Mouse (Mus musculus): ENCODE data around the gene Pknox2.

Pknox2 gene

DNA sequence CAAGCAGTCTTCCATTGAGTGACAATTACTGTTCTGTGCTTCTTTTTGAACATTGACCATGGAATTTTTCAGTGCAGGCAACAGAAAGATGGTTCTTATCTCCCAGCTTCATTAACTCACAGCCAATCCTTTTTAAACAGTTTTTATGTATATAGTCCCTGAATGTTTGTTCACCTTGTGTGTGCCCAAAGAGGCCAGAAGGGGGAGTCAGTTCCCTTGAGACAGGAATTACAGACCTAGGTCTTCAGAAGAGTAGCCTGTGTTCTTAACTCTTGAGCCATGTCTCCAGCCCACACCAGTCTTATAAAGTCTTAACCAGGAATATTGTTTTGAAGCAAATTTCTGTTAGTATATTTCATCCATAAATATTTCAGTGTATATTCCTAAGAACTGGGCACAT lies 270.4 kb downstream of the Pknox2 start:
- no peak for DNase-seq (ENCODE audit: low read depth)

DNA sequence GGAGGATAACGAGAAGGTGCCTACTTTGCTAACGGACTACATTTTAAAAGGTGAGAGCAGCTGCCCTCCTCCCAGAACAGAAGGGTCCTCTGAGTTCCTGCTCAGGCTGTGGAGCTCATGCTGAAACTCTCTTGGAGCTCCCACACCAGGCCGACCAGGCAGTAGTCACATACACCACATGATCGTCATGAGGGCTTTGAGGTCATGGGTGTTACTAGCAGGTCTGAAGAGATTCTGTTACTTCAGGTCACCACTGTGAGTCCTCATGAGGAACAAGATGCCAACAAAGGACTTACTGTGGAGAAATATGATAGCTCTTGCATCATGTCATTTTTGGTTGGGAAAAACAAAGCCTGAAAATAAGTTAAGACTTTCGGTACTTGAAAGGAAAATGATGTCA lies 270.9 kb downstream of the Pknox2 start:
- no peak for DNase-seq (ENCODE audit: low read depth)

DNA sequence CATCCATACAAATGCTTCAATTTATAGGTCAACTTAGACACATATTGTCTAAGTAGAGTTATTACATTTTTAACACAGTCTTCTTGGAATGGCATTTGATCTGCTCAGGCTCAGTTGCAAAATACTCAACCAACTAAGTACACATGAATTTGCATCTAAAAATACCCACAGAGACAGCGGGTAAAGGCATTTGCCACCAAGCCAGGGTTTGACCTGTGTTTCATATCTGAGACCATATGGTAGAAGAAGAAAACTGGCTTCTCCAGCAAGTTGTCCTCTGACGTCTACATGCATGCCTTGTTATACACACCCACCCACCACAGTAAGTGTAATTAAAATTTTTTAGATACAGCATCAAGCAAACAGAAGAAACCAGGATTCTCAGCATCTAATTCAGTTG lies 273.4 kb downstream of the Pknox2 start:
- no peak for DNase-seq (ENCODE audit: low read depth)

DNA sequence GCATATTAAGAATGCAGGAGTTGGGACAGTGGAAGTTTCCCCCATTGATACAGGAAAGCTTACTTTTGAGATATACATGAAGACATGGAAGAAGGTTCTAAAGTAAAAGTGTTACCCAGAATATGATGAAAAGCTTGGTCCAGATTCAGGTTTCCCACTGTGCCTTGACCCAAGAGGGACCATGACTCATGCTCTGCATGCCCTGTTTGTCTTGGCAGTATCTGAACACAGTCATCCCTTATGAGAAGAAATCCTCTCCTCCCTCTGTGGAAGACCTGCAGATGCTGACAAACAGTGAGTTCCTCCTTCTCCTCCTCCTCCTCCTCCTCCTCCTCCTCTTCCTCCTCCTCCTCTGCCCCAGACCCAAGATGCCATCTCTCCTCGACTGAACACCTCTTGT lies 276.9 kb downstream of the Pknox2 start:
- DNase-seq (ENCODE audit: low read depth) = no peak

DNA sequence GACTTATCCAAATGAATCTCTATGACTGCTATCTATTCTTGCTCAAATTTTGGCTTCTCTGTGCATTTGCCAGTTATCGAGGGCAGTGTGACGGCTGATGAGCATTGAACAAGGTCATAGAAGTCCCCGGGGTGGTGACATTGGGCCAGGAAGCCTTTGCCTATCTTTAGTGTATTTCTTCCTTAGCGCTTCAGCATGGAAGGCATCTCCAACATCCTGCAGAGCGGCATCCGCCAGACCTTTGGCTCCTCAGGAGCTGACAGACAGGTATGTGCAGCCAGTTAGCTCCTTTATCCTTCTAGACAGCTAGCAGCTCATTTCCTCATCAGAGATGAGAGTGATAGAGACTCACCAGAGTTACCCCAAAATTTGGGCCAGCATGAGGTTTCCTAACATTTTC lies 278.5 kb downstream of the Pknox2 start:
- DNase-seq (ENCODE audit: low read depth) = no peak

DNA sequence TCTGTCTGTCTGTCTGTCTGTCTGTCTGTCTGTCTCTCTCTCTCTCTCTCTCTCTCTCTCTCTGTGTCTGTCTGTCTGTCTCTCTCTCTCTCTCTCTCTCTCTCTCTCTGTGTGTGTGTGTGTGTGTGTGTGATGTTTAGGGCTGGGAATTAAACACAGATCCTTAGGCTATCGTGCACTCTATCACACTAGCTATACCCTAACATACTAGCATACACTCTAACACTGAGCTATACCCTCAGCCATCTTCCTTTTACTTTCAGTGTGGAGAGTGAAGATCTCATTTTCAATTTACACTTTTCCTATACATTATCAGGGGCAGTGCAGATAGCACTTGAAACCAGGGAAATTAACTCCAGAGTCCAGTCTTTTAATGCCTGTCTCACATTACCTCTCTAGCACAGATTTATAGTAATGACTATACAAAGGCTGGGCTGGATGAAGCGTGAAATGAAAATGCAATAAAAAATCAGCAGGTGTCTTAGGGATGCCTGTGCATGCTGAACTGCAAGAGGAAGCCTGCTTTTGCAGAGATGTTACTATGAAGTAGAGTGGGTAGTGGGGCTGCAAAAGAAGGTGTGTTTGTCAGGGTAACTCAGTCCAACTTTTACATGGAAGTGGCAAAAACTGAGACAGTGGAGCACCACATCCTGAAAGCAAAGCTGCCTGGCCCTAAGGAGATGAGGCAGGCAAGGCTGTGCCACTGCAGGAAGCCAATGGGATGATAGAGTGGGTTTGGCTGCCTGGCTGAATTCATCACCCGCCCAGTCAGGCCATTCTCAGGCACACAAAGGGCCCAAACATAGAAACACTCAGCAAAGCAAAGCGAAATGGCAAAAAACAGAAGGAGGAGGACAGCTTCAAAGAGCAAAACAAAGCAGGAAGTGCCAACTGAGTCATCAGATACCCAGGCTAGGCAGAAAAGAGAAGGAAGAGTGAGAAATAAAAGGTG lies 282.1 kb downstream of the Pknox2 start:
- DNase-seq (ENCODE audit: low read depth) = no peak

DNA sequence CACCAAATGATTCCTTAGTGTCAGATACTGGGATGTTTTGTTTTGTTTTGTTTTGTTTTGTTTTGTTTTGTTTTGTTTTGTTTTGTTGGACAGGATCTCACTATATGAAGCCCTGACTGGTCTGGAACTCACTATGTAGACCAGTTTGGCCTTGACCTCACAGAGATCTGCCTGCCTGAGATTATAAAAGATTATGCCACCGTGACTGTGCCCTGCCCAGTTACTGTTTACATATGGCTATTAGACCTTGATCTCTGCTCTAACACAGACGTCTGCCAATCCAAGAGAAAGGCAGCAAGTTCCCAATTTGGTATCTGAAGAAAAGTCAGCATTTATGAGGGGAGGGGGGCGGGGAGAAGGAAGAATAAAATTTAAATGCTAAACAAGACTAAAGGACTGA lies 283.5 kb downstream of the Pknox2 start:
- DNase-seq (ENCODE audit: low read depth) = no peak

DNA sequence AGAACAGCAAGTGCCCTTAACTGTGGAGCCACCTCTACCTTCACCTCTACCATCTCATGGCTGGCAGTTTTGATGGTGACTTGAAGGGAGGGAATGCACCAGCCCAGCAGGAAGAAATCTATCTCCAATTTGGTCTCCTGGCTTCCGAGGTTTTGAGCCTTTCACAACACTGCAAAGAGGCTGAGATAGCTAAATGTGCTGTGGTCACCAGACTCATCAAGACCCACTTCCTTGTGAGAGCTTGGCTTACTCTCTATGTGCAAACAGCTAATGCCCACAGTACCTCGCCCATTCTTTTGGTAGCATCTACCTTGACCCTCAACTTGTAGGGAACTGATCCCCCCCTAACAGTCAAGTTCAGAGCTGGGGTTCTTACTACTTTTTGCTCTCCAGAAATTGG lies 284.6 kb downstream of the Pknox2 start:
- peak; percentile 7 for DNase-seq (ENCODE audit: low read depth)

DNA sequence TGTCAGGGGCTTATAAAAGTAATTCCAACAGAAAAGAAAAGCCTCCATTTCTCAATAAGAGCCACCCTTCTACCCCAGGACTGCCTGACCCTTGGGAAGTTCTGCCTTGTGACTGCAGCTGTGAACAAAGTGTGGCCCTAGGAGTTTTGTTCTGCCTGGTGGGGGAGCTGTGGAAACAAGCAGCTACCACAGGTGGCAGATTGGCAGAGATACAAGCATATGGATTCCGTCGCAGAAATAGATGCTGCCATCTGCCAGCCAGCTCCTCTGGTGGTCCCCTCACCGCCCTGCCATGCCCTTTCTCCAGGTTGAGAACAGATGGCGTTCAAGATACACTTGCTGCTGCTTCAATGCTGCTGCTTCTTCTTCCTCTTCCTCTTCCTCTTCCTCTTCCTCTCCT lies 288.5 kb downstream of the Pknox2 start:
- no peak for DNase-seq (ENCODE audit: low read depth)

DNA sequence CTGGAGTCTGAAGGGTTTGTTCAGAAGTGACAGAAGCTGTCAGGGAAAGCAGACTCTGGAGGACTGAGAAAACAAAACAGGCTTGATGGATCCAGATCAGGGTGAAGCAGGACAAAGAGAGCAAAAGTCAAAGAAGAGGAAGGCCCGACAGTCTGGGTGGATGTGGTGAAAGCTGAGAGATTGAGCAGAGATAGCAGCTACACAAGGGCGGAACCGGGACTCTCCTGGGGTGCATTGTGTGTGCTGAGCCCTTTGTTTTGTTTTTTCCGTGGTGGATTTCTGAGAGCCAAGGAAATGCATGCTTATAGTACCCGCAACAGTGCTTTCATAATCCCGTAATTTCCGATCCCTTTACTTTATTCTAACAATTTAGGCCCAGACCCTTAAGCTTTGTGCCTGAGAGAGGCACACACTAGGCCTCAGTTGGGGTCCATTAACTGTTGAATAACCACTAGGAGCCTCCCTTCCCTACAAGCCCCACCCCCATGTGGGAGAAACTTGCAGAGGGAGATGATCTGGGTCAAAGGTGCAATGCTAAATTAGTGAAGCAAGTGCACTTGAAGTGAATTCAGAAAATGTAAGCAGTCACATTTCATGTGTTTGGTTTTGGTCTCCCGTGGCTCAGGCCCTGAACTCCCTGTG lies 289.6 kb downstream of the Pknox2 start:
- no peak for DNase-seq (ENCODE audit: low read depth)

DNA sequence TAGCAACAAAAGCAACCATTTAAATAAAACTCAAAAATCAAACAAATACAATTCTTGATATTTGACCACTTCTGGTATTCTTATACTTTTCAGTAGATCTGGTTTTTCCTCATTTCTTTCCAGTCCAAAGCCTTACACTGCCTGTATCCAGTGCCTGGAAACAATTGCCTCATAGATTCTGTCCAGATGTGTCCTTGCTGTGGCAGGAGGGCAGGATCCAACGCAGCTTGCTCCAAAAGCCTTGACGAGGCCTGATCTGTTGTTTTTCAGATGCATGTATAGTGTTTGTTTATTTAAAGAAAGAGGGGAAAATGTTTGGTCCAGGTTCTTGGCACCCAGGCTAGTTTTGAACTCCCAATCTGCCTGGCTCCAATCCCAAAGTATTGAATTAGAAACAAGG lies 290.9 kb downstream of the Pknox2 start:
- DNase-seq (ENCODE audit: low read depth) = no peak

DNA sequence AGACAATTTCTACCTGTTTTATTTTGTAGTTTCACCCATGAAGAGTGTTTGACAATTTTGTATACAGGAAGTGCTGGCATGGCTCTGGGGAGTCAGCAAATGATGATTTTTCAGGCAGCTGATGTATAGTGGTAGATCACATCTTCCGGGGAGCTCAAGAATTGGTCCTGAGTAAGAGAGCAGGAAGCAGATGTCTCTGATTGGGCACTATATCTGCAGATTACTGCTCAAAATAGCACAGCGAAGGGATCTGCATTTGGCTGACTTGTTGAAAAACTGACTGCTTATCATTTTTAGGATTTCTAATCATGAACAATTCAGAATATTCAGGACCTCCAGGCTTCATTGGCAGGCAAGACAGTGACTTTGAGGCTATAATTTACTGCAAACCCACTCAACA lies 295.0 kb downstream of the Pknox2 start:
- DNase-seq (ENCODE audit: low read depth) = no peak

DNA sequence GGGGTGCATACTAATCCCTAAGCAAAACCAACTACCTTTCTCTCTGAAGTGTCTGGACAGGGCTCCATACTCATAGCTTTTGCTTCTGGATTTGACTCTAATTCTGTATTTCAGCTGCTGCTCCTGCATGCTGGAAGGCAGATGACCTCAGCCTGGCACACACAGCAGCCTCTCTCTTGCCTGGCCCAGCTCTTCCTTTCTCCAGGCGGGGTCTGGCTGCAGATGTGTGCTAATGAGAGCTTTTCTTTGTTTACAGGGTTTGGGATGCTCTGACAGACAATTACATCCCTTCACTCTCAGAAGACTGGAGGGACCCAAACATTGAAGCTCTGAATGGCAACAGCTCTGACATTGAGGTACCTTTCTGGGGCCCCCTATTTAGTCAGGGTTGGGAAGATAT lies 297.1 kb downstream of the Pknox2 start:
- no peak for DNase-seq (ENCODE audit: low read depth)

DNA sequence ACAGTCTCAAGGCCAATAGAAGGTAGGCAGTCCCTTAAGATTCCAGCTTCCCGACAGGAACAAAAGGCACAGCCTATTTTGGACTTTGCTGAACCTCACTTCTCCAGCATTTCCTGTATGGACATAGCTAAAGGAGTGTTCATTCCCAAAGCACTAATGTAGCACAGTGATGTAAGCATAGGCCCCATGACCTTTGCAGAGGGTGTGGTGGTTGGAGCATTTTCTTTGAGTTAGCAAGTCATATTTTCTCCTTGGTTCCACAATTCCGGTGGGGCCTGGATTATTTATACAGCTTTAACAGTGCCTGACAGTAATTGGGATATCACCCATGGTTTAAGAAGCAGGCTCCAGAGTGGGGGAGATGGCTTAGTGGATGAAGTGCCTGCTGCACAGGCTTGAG lies 298.5 kb downstream of the Pknox2 start:
- DNase-seq (ENCODE audit: low read depth) = no peak

DNA sequence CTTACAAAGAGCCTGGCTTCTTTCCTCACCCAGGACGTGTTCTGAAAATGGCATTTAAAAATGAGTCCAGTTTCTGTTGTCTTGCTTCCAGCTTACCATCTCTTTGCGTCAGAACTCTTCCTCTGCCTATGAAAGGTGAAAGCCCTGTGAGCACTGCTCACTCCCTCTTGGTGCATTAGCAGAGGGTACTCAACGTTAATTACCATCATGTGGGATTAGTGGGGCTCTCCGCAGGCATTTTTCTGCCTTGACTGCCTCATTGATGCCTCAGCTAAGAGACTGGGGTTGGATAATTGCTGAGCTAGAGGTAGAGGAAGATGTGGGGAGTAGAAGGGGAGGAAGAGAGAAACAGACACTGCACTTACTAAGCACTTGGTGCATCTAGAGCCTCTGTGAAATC lies 300.9 kb downstream of the Pknox2 start:
- DNase-seq (ENCODE audit: low read depth) = no peak

Measured in c-Kit-positive CD71-negative TER-119-negative erythroid progenitor cells, embryonic 14.5 days (primary cell).